Mouse (Mus musculus): ENCODE data around the gene Alg2. TPM values are rescaled to one million over a fixed set of nuclear protein-coding genes. Genes with fewer than 3 reads are reported as not detected.

The Alg2 gene
- 12.5 TPM for polyA plus RNA-seq (2014; fragmentation: Illumina TruSeq; extraction: RNeasy Lipid Tissue Mini Kit (QIAGEN cat#74804); ENCODE audit: low read depth, low replicate concordance)

GRCm38 (mm10) chr4:47473968-47474729 is at the start of gene Alg2, which contains the start of gene Sec61b:
Gene Alg2 (minus strand): TSS chr4:47474333.
Gene Sec61b (plus strand): TSS chr4:47474658.

Other genes with a start within 250 kb of the Alg2 start
- 23.1 TPM for gene Tgfbr1, start 121.1 kb downstream of the Alg2 start, polyA plus RNA-seq (2014; fragmentation: Illumina TruSeq; extraction: RNeasy Lipid Tissue Mini Kit (QIAGEN cat#74804); ENCODE audit: low read depth, low replicate concordance)
- 98.2 TPM for gene Sec61b, start 325 bp upstream of the Alg2 start, polyA plus RNA-seq (2014; fragmentation: Illumina TruSeq; extraction: RNeasy Lipid Tissue Mini Kit (QIAGEN cat#74804); ENCODE audit: low read depth, low replicate concordance)

Measured in liver, adult 10 weeks (tissue).